In genomic region chr15:91673569-91673905, GRCm38 (mm10) we compare ENCODE assay signal across 8 mouse cellular contexts. TPM values are rescaled to one million over a fixed set of nuclear protein-coding genes. Genes with fewer than 3 reads are reported as not detected.
DNase-seq lines count a peak whose midpoint lies in the region; ATAC-seq and TF ChIP-seq lines count a peak whose summit lies in the region.

No protein-coding gene starts in this region.

- no peaks in the 10 kb centered on the region for H3K27me3 ChIP-seq in heart, embryonic 16.5 days (ENCODE audit: control insufficient read depth, insufficient read depth, low read length)
- no peaks in the 10 kb centered on the region for H3K27me3 ChIP-seq in liver, postnatal 0 days (ENCODE audit: insufficient read depth, low read length)

- WGBS in heart, embryonic 16.5 days, result 15% methylated on average over 5 of the region's 5 CpGs
- WGBS in liver, postnatal 0 days (ENCODE audit: insufficient replicate concordance), result 28% methylated on average over 5 of the region's 5 CpGs

- no peak for TF ChIP-seq EP300 in liver, postnatal 0 days (IDR thresholded peaks at IDR 0.05; ENCODE audit: low read depth)

- peak; percentile 50 for DNase-seq in kidney, adult 18-20 months
- no peak for DNase-seq in kidney, postnatal 25 days
- peak; percentile 52 for DNase-seq in brain, adult 2 months (ENCODE audit: low read depth, low spot score)
- DNase-seq in liver, postnatal 0 days, result no peak
- no peak for DNase-seq in left cerebral cortex, adult 11 months (ENCODE audit: low spot score)
- no peak for DNase-seq in ovary, postnatal 14 days (ENCODE audit: low spot score)
- no peak for DNase-seq in lung, postnatal 14 days

- H3K27ac ChIP-seq in heart, embryonic 16.5 days (ENCODE audit: low read length), result peak overlapping the region; percentile 92
- peak overlapping the region; percentile 75 for H3K27ac ChIP-seq in liver, postnatal 0 days (ENCODE audit: low read depth)

- H3K4me3 ChIP-seq in heart, embryonic 16.5 days (ENCODE audit: low read length), result peak overlapping the region; percentile 73
- H3K4me3 ChIP-seq in liver, postnatal 0 days (ENCODE audit: low read depth, low read length), result peak overlapping the region; percentile 57

- peak overlapping the region; percentile 87 for H3K4me2 ChIP-seq in heart, embryonic 16.5 days (ENCODE audit: low read depth, low read length)
- peak overlapping the region; percentile 75 for H3K4me2 ChIP-seq in liver, postnatal 0 days (ENCODE audit: low read depth, low read length)

- no peak for ATAC-seq in heart, embryonic 16.5 days (replicated peaks; ENCODE audit: extremely low read depth, insufficient read depth, low FRiP score)
- no peak for ATAC-seq in liver, postnatal 0 days

- no peaks in the 10 kb centered on the region for H3K36me3 ChIP-seq in heart, embryonic 16.5 days (ENCODE audit: control insufficient read depth, insufficient read depth)
- no peaks in the 10 kb centered on the region for H3K36me3 ChIP-seq in liver, postnatal 0 days (replicated peaks; ENCODE audit: insufficient read depth, low read length)

- H3K9me3 ChIP-seq in heart, embryonic 16.5 days (replicated peaks; ENCODE audit: control insufficient read depth, low read length), result no peaks in the 10 kb centered on the region
- no peaks in the 10 kb centered on the region for H3K9me3 ChIP-seq in liver, postnatal 0 days (ENCODE audit: low read length)

- peaks cover 3% of the 10 kb centered on the region; the same call in 1 of the 2 replicates for H3K4me1 ChIP-seq in heart, embryonic 16.5 days (ENCODE audit: control insufficient read depth, insufficient read depth, low read length)
- H3K4me1 ChIP-seq in liver, postnatal 0 days (ENCODE audit: insufficient read depth), result peaks cover 5% of the 10 kb centered on the region; the same call in 1 of the 2 replicates

- TF ChIP-seq CTCF in liver, postnatal 0 days (IDR thresholded peaks at IDR 0.05; ENCODE audit: low read depth), result no peak

- peak overlapping the region; percentile 84 for H3K9ac ChIP-seq in heart, embryonic 16.5 days (ENCODE audit: low read length)
- peak overlapping the region; percentile 69 for H3K9ac ChIP-seq in liver, postnatal 0 days (replicated peaks)

RNA-seq across cellular contexts. Expression of gene Lrrk2, which starts 0.6 kb away (rescaled TPM):
- polyA plus RNA-seq in heart, embryonic 16.5 days (2015; fragmentation: Nextera tagmentation; extraction: Ambion mirVana), result 3.9 and 4.3 TPM in 2 replicates
- 1.8 and 2.8 TPM in 2 replicates for polyA plus RNA-seq in liver, postnatal 0 days (2015; fragmentation: Nextera tagmentation; extraction: Ambion mirVana)

Comparison
In these comparisons a context has a peak if more than half of its experiments do, and no peak if none do; other contexts are left out.
1. DNase-seq: peak in kidney, adult 18-20 months (single experiment) and brain, adult 2 months (single experiment); none in kidney, postnatal 25 days (0 of 2), liver, postnatal 0 days (single experiment), left cerebral cortex, adult 11 months (single experiment), ovary, postnatal 14 days (single experiment) and lung, postnatal 14 days (single experiment).